Mouse (Mus musculus): ENCODE results near the gene Olfr282.

DNA sequence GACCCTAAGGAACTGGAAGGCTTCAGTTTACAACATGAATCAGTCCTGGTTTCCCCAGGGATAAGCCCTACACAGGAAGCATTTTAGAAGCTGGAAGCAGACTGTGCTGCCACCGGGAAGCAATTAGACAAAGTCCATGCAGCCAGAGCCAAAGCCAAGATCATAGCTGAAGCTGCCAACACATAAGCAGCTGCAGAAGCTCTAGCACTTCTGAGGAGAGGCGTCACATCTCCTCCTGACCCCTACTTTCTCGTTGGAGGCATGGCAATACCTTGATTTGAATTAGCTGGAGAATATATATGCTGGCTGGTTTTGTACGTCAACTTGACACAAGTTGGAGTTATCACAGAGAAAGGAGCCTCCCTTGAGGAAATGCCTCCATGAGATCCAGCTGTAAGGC, 10.1 kb upstream of the Olfr282 start:
- TF ChIP-seq GATA1 (IDR thresholded peaks at IDR 0.05; ENCODE audit: low read length) (no peak), TAL1 (IDR thresholded peaks at IDR 0.05; ENCODE audit: low read length) (no peak)

Data from erythroblast, embryonic 14.5 days (primary cell).